8 mouse cellular contexts compared by ENCODE assay signal in genomic region chr4:139336822-139337483, GRCm38 (mm10). TPM values are rescaled to one million over a fixed set of nuclear protein-coding genes. Genes with fewer than 3 reads are reported as not detected.
DNase-seq lines count a peak whose midpoint lies in the region; ATAC-seq and TF ChIP-seq lines count a peak whose summit lies in the region.

No protein-coding gene starts in this region.

- peak overlapping the region; percentile 57 for H3K4me2 ChIP-seq in embryonic facial prominence, embryonic 13.5 days
- peak overlapping the region; percentile 87 for H3K4me2 ChIP-seq in liver, embryonic 12.5 days
- H3K4me2 ChIP-seq in neural tube, embryonic 11.5 days (ENCODE audit: low read depth), result peak overlapping the region; percentile 23; the same call in 1 of the 2 replicates
- peak overlapping the region; percentile 52 for H3K4me2 ChIP-seq in stomach, postnatal 0 days (replicated peaks; ENCODE audit: low read depth)

- no peaks in the 10 kb centered on the region for H3K36me3 ChIP-seq in embryonic facial prominence, embryonic 13.5 days
- H3K36me3 ChIP-seq in heart, embryonic 10.5 days, result no peaks in the 10 kb centered on the region
- peaks cover 4% of the 10 kb centered on the region; the same call in 1 of the 2 replicates for H3K36me3 ChIP-seq in liver, embryonic 12.5 days
- H3K36me3 ChIP-seq in neural tube, embryonic 11.5 days (ENCODE audit: control insufficient read depth, insufficient read depth, low read length), result no peaks in the 10 kb centered on the region
- no peaks in the 10 kb centered on the region for H3K36me3 ChIP-seq in stomach, postnatal 0 days (ENCODE audit: control insufficient read depth, insufficient read depth, low read length)

- peak overlapping the region; percentile 24 for H3K4me3 ChIP-seq in embryonic facial prominence, embryonic 13.5 days
- peak overlapping the region; percentile 47 for H3K4me3 ChIP-seq in heart, embryonic 10.5 days
- H3K4me3 ChIP-seq in liver, embryonic 12.5 days, result peak overlapping the region; percentile 65
- H3K4me3 ChIP-seq in neural tube, embryonic 11.5 days (ENCODE audit: low read depth, low read length), result no peak overlapping the region
- H3K4me3 ChIP-seq in stomach, postnatal 0 days (ENCODE audit: low read depth, low read length), result no peak overlapping the region

- peak; percentile 94 for DNase-seq in CD4-positive, CD25-positive, alpha-beta regulatory T cell, adult 2 months (ENCODE audit: low read depth, low spot score)
- DNase-seq in adrenal gland, postnatal 36 days, result peak; percentile 88 to 91
- peak; percentile 96 for DNase-seq in heart, embryonic 10.5 days (ENCODE audit: low spot score)
- peak; percentile 66 to 82 for DNase-seq in kidney, adult 8-10 months
- peak; percentile 74 for DNase-seq in neural tube, embryonic 11.5 days (ENCODE audit: low spot score)
- DNase-seq in stomach, postnatal 0 days (ENCODE audit: low spot score), result peak; percentile 92

- H3K27me3 ChIP-seq in embryonic facial prominence, embryonic 13.5 days, result peaks cover 16% of the 10 kb centered on the region
- peaks cover 32% of the 10 kb centered on the region for H3K27me3 ChIP-seq in heart, embryonic 10.5 days (ENCODE audit: insufficient read depth, poor library complexity, severe bottlenecking)
- no peaks in the 10 kb centered on the region for H3K27me3 ChIP-seq in liver, embryonic 12.5 days (replicated peaks)
- H3K27me3 ChIP-seq in neural tube, embryonic 11.5 days (ENCODE audit: control insufficient read depth, insufficient read depth, low read length), result no peaks in the 10 kb centered on the region
- H3K27me3 ChIP-seq in stomach, postnatal 0 days (ENCODE audit: control insufficient read depth, insufficient read depth, low read length), result no peaks in the 10 kb centered on the region

- peak; percentile 87 for TF ChIP-seq CTCF in stomach, postnatal 0 days (IDR thresholded peaks at IDR 0.05; ENCODE audit: low read depth)

- no peak for TF ChIP-seq EP300 in stomach, postnatal 0 days (optimal IDR thresholded peaks at IDR 0.05)

- H3K9ac ChIP-seq in embryonic facial prominence, embryonic 13.5 days, result peak overlapping the region; percentile 49; the same call in 1 of the 2 replicates
- peak overlapping the region; percentile 74 for H3K9ac ChIP-seq in liver, embryonic 12.5 days
- H3K9ac ChIP-seq in neural tube, embryonic 11.5 days (ENCODE audit: low read length), result no peak overlapping the region
- no peak overlapping the region; the same call in 1 of the 2 replicates for H3K9ac ChIP-seq in stomach, postnatal 0 days (ENCODE audit: low read length)

- no peak; the same call in 1 of the 2 replicates for ATAC-seq in embryonic facial prominence, embryonic 13.5 days (ENCODE audit: insufficient number of reproducible peaks, insufficient read depth, low FRiP score, low TSS enrichment, low read depth)
- ATAC-seq in liver, embryonic 12.5 days, result peak; percentile 71
- no peak for ATAC-seq in neural tube, embryonic 11.5 days (ENCODE audit: insufficient read depth, low FRiP score, low TSS enrichment)
- peak; percentile 61 for ATAC-seq in stomach, postnatal 0 days (ENCODE audit: low FRiP score, low TSS enrichment)

- H3K9me3 ChIP-seq in embryonic facial prominence, embryonic 13.5 days, result no peaks in the 10 kb centered on the region
- H3K9me3 ChIP-seq in heart, embryonic 10.5 days, result no peaks in the 10 kb centered on the region
- H3K9me3 ChIP-seq in liver, embryonic 12.5 days (replicated peaks), result no peaks in the 10 kb centered on the region
- no peaks in the 10 kb centered on the region for H3K9me3 ChIP-seq in neural tube, embryonic 11.5 days (ENCODE audit: control insufficient read depth, low read length)
- H3K9me3 ChIP-seq in stomach, postnatal 0 days (ENCODE audit: control insufficient read depth, low read length), result no peaks in the 10 kb centered on the region

- no peaks in the 10 kb centered on the region for H3K4me1 ChIP-seq in embryonic facial prominence, embryonic 13.5 days
- H3K4me1 ChIP-seq in heart, embryonic 10.5 days, result peaks cover 10% of the 10 kb centered on the region
- peaks cover 58% of the 10 kb centered on the region for H3K4me1 ChIP-seq in liver, embryonic 12.5 days
- no peaks in the 10 kb centered on the region for H3K4me1 ChIP-seq in neural tube, embryonic 11.5 days (ENCODE audit: control insufficient read depth, insufficient read depth, low read length)
- H3K4me1 ChIP-seq in stomach, postnatal 0 days (replicated peaks; ENCODE audit: control insufficient read depth, insufficient read depth), result peaks cover 2% of the 10 kb centered on the region; the same call in 1 of the 2 replicates

- H3K27ac ChIP-seq in embryonic facial prominence, embryonic 13.5 days, result no peak overlapping the region
- H3K27ac ChIP-seq in heart, embryonic 10.5 days, result peak overlapping the region; percentile 38; the same call in 1 of the 2 replicates
- H3K27ac ChIP-seq in liver, embryonic 12.5 days, result peak overlapping the region; percentile 98
- no peak overlapping the region for H3K27ac ChIP-seq in neural tube, embryonic 11.5 days (ENCODE audit: low read depth, low read length)
- H3K27ac ChIP-seq in stomach, postnatal 0 days (replicated peaks), result no peak overlapping the region

- 31% methylated on average over 24 of the region's 24 CpGs for WGBS in embryonic facial prominence, embryonic 13.5 days
- WGBS in heart, embryonic 10.5 days, result 21% methylated on average over 24 of the region's 24 CpGs
- WGBS in liver, embryonic 12.5 days (ENCODE audit: insufficient replicate concordance), result 12% methylated on average over 24 of the region's 24 CpGs
- 21% methylated on average over 24 of the region's 24 CpGs for WGBS in neural tube, embryonic 11.5 days
- 16% methylated on average over 24 of the region's 24 CpGs for WGBS in stomach, postnatal 0 days

RNA-seq across cellular contexts. Expression of gene Mrto4, which starts 15.4 kb away (rescaled TPM):
- total RNA-seq in adrenal gland, postnatal 36 days (2021), result 10 to 100 TPM; 65.3 to 78.7 TPM
- 122 and 130 TPM in 2 replicates for polyA plus RNA-seq in embryonic facial prominence, embryonic 13.5 days (2015; fragmentation: Nextera tagmentation; extraction: Ambion mirVana)
- polyA plus RNA-seq in heart, embryonic 10.5 days (2016; fragmentation: Nextera tagmentation; extraction: Ambion mirVana), result 115 and 161 TPM in 2 replicates
- polyA plus RNA-seq in liver, embryonic 12.5 days (2016; fragmentation: Nextera tagmentation; extraction: Ambion mirVana), result 166 and 184 TPM in 2 replicates
- 125 and 128 TPM in 2 replicates for polyA plus RNA-seq in neural tube, embryonic 11.5 days (2014; fragmentation: Nextera tagmentation; extraction: Ambion mirVana)
- polyA plus RNA-seq in stomach, postnatal 0 days (2015; fragmentation: Nextera tagmentation; extraction: Ambion mirVana), result 41.0 and 43.7 TPM in 2 replicates

RNA-seq across cellular contexts. Expression of gene Emc1, which starts 15.4 kb away (rescaled TPM):
- 10 to 100 TPM; 53.0 to 63.1 TPM for total RNA-seq in adrenal gland, postnatal 36 days (2021)
- 29.1 and 29.4 TPM in 2 replicates for polyA plus RNA-seq in embryonic facial prominence, embryonic 13.5 days (2015; fragmentation: Nextera tagmentation; extraction: Ambion mirVana)
- 37.9 and 56.6 TPM in 2 replicates for polyA plus RNA-seq in heart, embryonic 10.5 days (2016; fragmentation: Nextera tagmentation; extraction: Ambion mirVana)
- polyA plus RNA-seq in liver, embryonic 12.5 days (2016; fragmentation: Nextera tagmentation; extraction: Ambion mirVana), result 27.1 and 27.8 TPM in 2 replicates
- polyA plus RNA-seq in neural tube, embryonic 11.5 days (2014; fragmentation: Nextera tagmentation; extraction: Ambion mirVana), result 24.3 and 26.0 TPM in 2 replicates
- polyA plus RNA-seq in stomach, postnatal 0 days (2015; fragmentation: Nextera tagmentation; extraction: Ambion mirVana), result 10.7 and 11.9 TPM in 2 replicates

RNA-seq across cellular contexts. Expression of gene Ubr4, which starts 15.5 kb away (rescaled TPM):
- total RNA-seq in adrenal gland, postnatal 36 days (2021), result 100 to 1,000 TPM; 159 to 191 TPM
- polyA plus RNA-seq in embryonic facial prominence, embryonic 13.5 days (2015; fragmentation: Nextera tagmentation; extraction: Ambion mirVana), result 75.3 and 76.1 TPM in 2 replicates
- 61.1 and 75.4 TPM in 2 replicates for polyA plus RNA-seq in heart, embryonic 10.5 days (2016; fragmentation: Nextera tagmentation; extraction: Ambion mirVana)
- polyA plus RNA-seq in liver, embryonic 12.5 days (2016; fragmentation: Nextera tagmentation; extraction: Ambion mirVana), result 54.7 and 55.1 TPM in 2 replicates
- 84.7 and 92.1 TPM in 2 replicates for polyA plus RNA-seq in neural tube, embryonic 11.5 days (2014; fragmentation: Nextera tagmentation; extraction: Ambion mirVana)
- 32.8 and 33.1 TPM in 2 replicates for polyA plus RNA-seq in stomach, postnatal 0 days (2015; fragmentation: Nextera tagmentation; extraction: Ambion mirVana)

RNA-seq across cellular contexts. Expression of gene Akr7a5, which starts 26.4 kb away (rescaled TPM):
- total RNA-seq in adrenal gland, postnatal 36 days (2021), result 10 to 100 TPM; 65.8 to 69.2 TPM
- polyA plus RNA-seq in embryonic facial prominence, embryonic 13.5 days (2015; fragmentation: Nextera tagmentation; extraction: Ambion mirVana), result 91.9 and 121 TPM in 2 replicates
- 60.1 and 72.5 TPM in 2 replicates for polyA plus RNA-seq in heart, embryonic 10.5 days (2016; fragmentation: Nextera tagmentation; extraction: Ambion mirVana)
- 43.4 and 44.0 TPM in 2 replicates for polyA plus RNA-seq in liver, embryonic 12.5 days (2016; fragmentation: Nextera tagmentation; extraction: Ambion mirVana)
- 73.1 and 73.8 TPM in 2 replicates for polyA plus RNA-seq in neural tube, embryonic 11.5 days (2014; fragmentation: Nextera tagmentation; extraction: Ambion mirVana)
- polyA plus RNA-seq in stomach, postnatal 0 days (2015; fragmentation: Nextera tagmentation; extraction: Ambion mirVana), result 73.2 and 73.8 TPM in 2 replicates

RNA-seq across cellular contexts. Expression of gene Pqlc2, which starts 26.4 kb away (rescaled TPM):
- 1 to 10 TPM; 7.9 to 9.4 TPM for total RNA-seq in adrenal gland, postnatal 36 days (2021)
- polyA plus RNA-seq in embryonic facial prominence, embryonic 13.5 days (2015; fragmentation: Nextera tagmentation; extraction: Ambion mirVana), result 14.9 and 16.7 TPM in 2 replicates
- polyA plus RNA-seq in heart, embryonic 10.5 days (2016; fragmentation: Nextera tagmentation; extraction: Ambion mirVana), result 12.7 and 13.9 TPM in 2 replicates
- 9.4 and 9.5 TPM in 2 replicates for polyA plus RNA-seq in liver, embryonic 12.5 days (2016; fragmentation: Nextera tagmentation; extraction: Ambion mirVana)
- 12.8 and 13.2 TPM in 2 replicates for polyA plus RNA-seq in neural tube, embryonic 11.5 days (2014; fragmentation: Nextera tagmentation; extraction: Ambion mirVana)
- polyA plus RNA-seq in stomach, postnatal 0 days (2015; fragmentation: Nextera tagmentation; extraction: Ambion mirVana), result 20.9 and 22.2 TPM in 2 replicates

Comparison
In these comparisons a context has a peak if more than half of its experiments do, and no peak if none do; other contexts are left out.
1. ATAC-seq: peak in liver, embryonic 12.5 days (single experiment) and stomach, postnatal 0 days (single experiment); none in embryonic facial prominence, embryonic 13.5 days (single experiment) and neural tube, embryonic 11.5 days (single experiment).
2. H3K27ac ChIP-seq: peak in heart, embryonic 10.5 days (single experiment) and liver, embryonic 12.5 days (single experiment); none in embryonic facial prominence, embryonic 13.5 days (single experiment), neural tube, embryonic 11.5 days (single experiment) and stomach, postnatal 0 days (single experiment).
3. H3K4me2 ChIP-seq: peak in every context shown above with its lines; median percentile 87 in liver, embryonic 12.5 days; 57 in embryonic facial prominence, embryonic 13.5 days; 52 in stomach, postnatal 0 days; 23 in neural tube, embryonic 11.5 days.
4. H3K4me3 ChIP-seq: peak in embryonic facial prominence, embryonic 13.5 days (single experiment), heart, embryonic 10.5 days (single experiment) and liver, embryonic 12.5 days (single experiment); none in neural tube, embryonic 11.5 days (single experiment) and stomach, postnatal 0 days (single experiment).
5. H3K9ac ChIP-seq: peak in embryonic facial prominence, embryonic 13.5 days (single experiment) and liver, embryonic 12.5 days (single experiment); none in neural tube, embryonic 11.5 days (single experiment) and stomach, postnatal 0 days (single experiment).
6. Peak in every context shown above with its lines, with median percentiles within 50 percentile points of each other: DNase-seq.